Mouse (Mus musculus) heart, embryonic 13.5 days (tissue): ENCODE measurements around the gene Sgo1. TPM values are rescaled to one million over a fixed set of nuclear protein-coding genes. Genes with fewer than 3 reads are reported as not detected.

Experiments
- ATAC-seq: fragments of 200-750 bp; cut with Nextera tagmentation; 2 replicates; pipeline ENCODE4 v1.8.0; 2017; ENCODE audit warnings: moderate TSS enrichment; ENCODE audit not compliant: insufficient number of reproducible peaks, low FRiP score, low TSS enrichment; ENCODE audit errors: extremely low read depth
- H3K27ac ChIP-seq: fragments of 300-500 bp; sonication (generic); replicated peaks from 2 replicates; pipeline ENCODE4 v1.5.1; 2015; ENCODE audit warnings: moderate library complexity, mild to moderate bottlenecking, inconsistent platforms
- H3K27me3 ChIP-seq: fragments of 300-500 bp; sonication (generic); replicated peaks from 2 replicates; pipeline ENCODE4 v1.6.1; 2015; ENCODE audit warnings: mild to moderate bottlenecking, inconsistent platforms
- H3K36me3 ChIP-seq: fragments of 300-500 bp; sonication (generic); 2 replicates; pipeline ENCODE4 v1.6.1; 2015; ENCODE audit warnings: mild to moderate bottlenecking, inconsistent platforms
- H3K4me1 ChIP-seq: fragments of 300-500 bp; sonication (generic); 2 replicates; pipeline ENCODE4 v1.6.1; 2015; ENCODE audit warnings: inconsistent platforms
- H3K4me2 ChIP-seq: fragments of 300-500 bp; sonication (generic); 2 replicates; pipeline ENCODE4 v1.6.1; 2015; ENCODE audit warnings: inconsistent platforms, mild to moderate bottlenecking, moderate library complexity
- H3K4me3 ChIP-seq: fragments of 300-500 bp; sonication (generic); 2 replicates; pipeline ENCODE4 v1.5.1; 2015; ENCODE audit warnings: moderate library complexity, mild to moderate bottlenecking, inconsistent platforms
- H3K9ac ChIP-seq: fragments of 300-500 bp; sonication (generic); 2 replicates; pipeline ENCODE4 v1.6.1; 2015; ENCODE audit warnings: inconsistent platforms, mild to moderate bottlenecking, moderate library complexity
- H3K9me3 ChIP-seq: fragments of 300-500 bp; sonication (generic); 2 replicates; pipeline ENCODE4 v1.6.1; 2016; ENCODE audit warnings: inconsistent platforms
- WGBS: fragments of 180-500 bp; shearing (Covaris S2); methylation state at CpG from one replicate; pipeline ENCODE4 v1.1.7; 2015; ENCODE audit warnings: mixed read lengths; 5-methylcytosine and 5-hydroxymethylcytosine counted together
- polyA plus RNA-seq: library from polyadenylated mRNA; unstranded; fragments of >200 nt; fragmentation: Nextera tagmentation; extraction: Ambion mirVana; gene quantifications from 2 replicates; pipeline ENCODE4 v1.2.1, GENCODE M21; 2015

Sgo1 gene
- polyA plus RNA-seq, 1 experiment from 2014 or later, result 17.9 TPM

DNA sequence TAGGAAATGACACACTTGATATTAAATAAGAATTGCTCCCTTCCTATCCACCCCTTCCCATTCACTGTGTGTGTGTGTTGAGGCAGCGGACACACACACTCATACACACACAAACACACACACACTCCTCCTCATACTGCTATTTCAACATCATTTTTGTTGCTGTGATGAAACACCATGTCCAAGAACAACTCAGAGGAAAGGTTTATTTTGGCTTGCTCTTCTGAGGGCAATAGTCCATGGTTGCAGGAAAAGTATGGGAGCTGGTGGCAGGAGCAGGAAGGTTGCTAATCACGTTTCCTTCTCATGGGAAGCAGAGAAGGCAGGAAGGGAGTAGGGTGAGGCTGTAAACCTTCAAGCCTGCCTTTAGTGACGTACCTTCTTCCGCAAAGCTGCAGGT, 45.8 kb downstream of the Sgo1 start:
- peaks cover 91% of the 10 kb centered on the region for H3K36me3 ChIP-seq
- no peak overlapping the region for H3K9ac ChIP-seq
- H3K4me3 ChIP-seq, result no peak overlapping the region
- no peaks in the 10 kb centered on the region for H3K27me3 ChIP-seq
- no peak overlapping the region for H3K27ac ChIP-seq
- H3K4me1 ChIP-seq, result no peaks in the 10 kb centered on the region
- H3K9me3 ChIP-seq, result no peaks in the 10 kb centered on the region
- no peak overlapping the region for H3K4me2 ChIP-seq
- 66% methylated on average over 4 of the region's 4 CpGs for WGBS
- no peak for ATAC-seq

DNA sequence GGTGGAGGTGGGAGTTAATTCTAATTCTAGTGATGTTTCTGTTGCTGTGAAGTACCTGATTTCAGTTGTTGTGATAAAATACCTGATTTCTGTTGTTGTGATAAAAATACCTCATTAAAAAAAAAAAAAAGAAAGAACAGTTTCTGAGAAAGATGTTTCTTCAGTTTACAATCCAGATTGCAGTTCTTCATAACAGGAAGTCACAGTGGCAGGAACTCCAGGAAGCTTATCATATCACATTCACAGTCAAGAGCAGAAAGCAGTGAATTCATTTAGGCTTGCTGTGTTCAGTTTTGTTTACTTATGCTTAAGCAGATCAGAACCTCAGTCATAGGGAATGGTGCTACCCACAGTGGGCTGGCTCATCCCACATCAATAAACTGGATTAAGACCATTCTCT, 57.8 kb downstream of the Sgo1 start:
- Histone ChIP-seq H3K4me1 (no peaks in the 10 kb centered on the region), H3K4me3 (no peak overlapping the region), H3K9ac (no peak overlapping the region), H3K9me3 (no peaks in the 10 kb centered on the region), H3K4me2 (no peak overlapping the region), H3K27me3 (no peaks in the 10 kb centered on the region), H3K27ac (no peak overlapping the region), H3K36me3 (peaks cover 56% of the 10 kb centered on the region)
- ATAC-seq, result no peak

- H3K4me3 ChIP-seq, result no peak overlapping the region
- WGBS, result 66% methylated on average over 5 of the region's 5 CpGs
- no peak overlapping the region for H3K4me2 ChIP-seq
- ATAC-seq, result no peak
- H3K36me3 ChIP-seq, result peaks cover 47% of the 10 kb centered on the region
- no peak overlapping the region for H3K27ac ChIP-seq
- peaks cover 7% of the 10 kb centered on the region; the same call in 1 of the 2 replicates for H3K4me1 ChIP-seq
- no peak overlapping the region for H3K9ac ChIP-seq
- no peaks in the 10 kb centered on the region for H3K9me3 ChIP-seq
- no peaks in the 10 kb centered on the region for H3K27me3 ChIP-seq
These were observed 61.0 kb downstream of the Sgo1 start for GRCm38 (mm10) chr17:53628131-53628530.

- H3K4me1 ChIP-seq, result peaks cover 7% of the 10 kb centered on the region; the same call in 1 of the 2 replicates
- H3K27ac ChIP-seq, result no peak overlapping the region
- no peak for ATAC-seq
- no peaks in the 10 kb centered on the region for H3K27me3 ChIP-seq
- no peak overlapping the region for H3K4me3 ChIP-seq
- no peak overlapping the region for H3K4me2 ChIP-seq
- 78% methylated on average over 4 of the region's 4 CpGs for WGBS
- peaks cover 42% of the 10 kb centered on the region for H3K36me3 ChIP-seq
- H3K9me3 ChIP-seq, result no peaks in the 10 kb centered on the region
- no peak overlapping the region for H3K9ac ChIP-seq
These were observed 61.6 kb downstream of the Sgo1 start for GRCm38 (mm10) chr17:53627497-53627896.

DNA sequence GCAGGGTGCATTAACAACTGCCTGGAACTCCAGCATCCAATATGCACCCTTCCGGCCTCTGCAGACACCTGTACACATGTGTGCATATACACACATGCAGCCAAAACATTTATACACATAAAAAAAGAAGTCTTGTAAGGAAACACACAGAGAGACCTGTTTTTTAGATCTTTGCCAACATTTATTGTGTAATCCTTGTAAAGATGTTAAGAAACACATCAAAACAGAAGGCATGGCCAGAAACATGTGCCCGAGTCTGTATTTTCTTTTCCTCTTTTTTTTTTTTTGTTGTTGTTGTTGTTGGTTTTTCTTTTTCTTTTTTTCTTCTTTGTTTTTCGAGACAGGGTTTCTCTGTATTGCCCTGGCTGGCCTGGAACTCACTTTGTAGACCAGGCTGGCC, 63.0 kb downstream of the Sgo1 start:
- H3K4me1 ChIP-seq, result peaks cover 11% of the 10 kb centered on the region; the same call in 1 of the 2 replicates
- WGBS, result 84% methylated on average over 3 of the region's 3 CpGs
- H3K4me2 ChIP-seq, result no peak overlapping the region
- H3K9ac ChIP-seq, result no peak overlapping the region
- no peak overlapping the region for H3K4me3 ChIP-seq
- ATAC-seq, result no peak
- no peak overlapping the region for H3K27ac ChIP-seq
- H3K36me3 ChIP-seq, result peaks cover 30% of the 10 kb centered on the region
- H3K9me3 ChIP-seq, result no peaks in the 10 kb centered on the region
- no peaks in the 10 kb centered on the region for H3K27me3 ChIP-seq

Other genes with a start within 250 kb of the Sgo1 start
- gene Efhb, start 226.0 kb downstream of the Sgo1 start, polyA plus RNA-seq, result 0.20 and 0.25 TPM in 2 replicates
- gene Rab5a, start 210.1 kb downstream of the Sgo1 start, polyA plus RNA-seq, result 64.0 and 67.5 TPM in 2 replicates
- 0.13 and 0.25 TPM in 2 replicates for gene Pp2d1, start 149.9 kb downstream of the Sgo1 start, polyA plus RNA-seq
- gene Kat2b, start 122.5 kb downstream of the Sgo1 start, polyA plus RNA-seq, result 7.4 and 8.1 TPM in 2 replicates
- not detected in 2 replicates for gene Sult1c2, start 157.0 kb upstream of the Sgo1 start, polyA plus RNA-seq